In the genomic region with DNA sequence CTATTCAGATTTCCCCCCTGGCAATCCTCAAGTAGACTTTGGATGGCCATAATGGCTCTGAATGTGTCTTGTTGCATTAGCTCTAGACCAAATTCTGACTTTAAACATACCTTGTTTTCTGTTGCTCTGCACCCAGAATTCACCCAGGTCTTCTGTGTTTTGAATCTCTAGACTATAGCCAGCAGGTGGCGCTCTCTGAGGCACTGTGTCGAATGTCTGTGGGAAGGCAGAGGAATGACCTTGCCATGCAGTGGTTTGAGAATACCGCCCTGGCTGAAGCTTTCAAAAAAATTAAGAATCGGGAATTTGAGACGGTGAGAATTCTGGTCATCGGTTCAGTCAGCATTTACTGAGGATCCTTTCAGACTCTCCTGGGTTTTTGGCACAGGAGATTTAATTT, we compare ENCODE assay signal across 10 mouse cellular contexts. TPM values are rescaled to one million over a fixed set of nuclear protein-coding genes. Genes with fewer than 3 reads are reported as not detected.
DNase-seq lines count a peak whose midpoint lies in the region; ATAC-seq and TF ChIP-seq lines count a peak whose summit lies in the region.
"Had no signal": no experiment of that assay in that cellular context is flagged by ENCODE, and none has a peak within 500 bp of the region (broad histone marks: within the 10 kb centered on the region; RNA-seq: fewer than 3 reads in every experiment).

No protein-coding gene starts in this region.

- 13% methylated on average over 6 of the region's 6 CpGs for WGBS in hindbrain, embryonic 14.5 days
- 7% methylated on average over 6 of the region's 6 CpGs for WGBS in hindbrain, embryonic 12.5 days
- WGBS in heart, embryonic 10.5 days, result 7% methylated on average over 6 of the region's 6 CpGs
- WGBS in neural tube, embryonic 11.5 days, result 12% methylated on average over 6 of the region's 6 CpGs

- no peak for ATAC-seq in hindbrain, embryonic 14.5 days (ENCODE audit: low FRiP score)
- ATAC-seq in hindbrain, embryonic 12.5 days (ENCODE audit: low FRiP score), result no peak
- ATAC-seq in neural tube, embryonic 11.5 days (ENCODE audit: insufficient read depth, low FRiP score, low TSS enrichment), result no peak

- no peak overlapping the region for H3K27ac ChIP-seq in hindbrain, embryonic 14.5 days
- no peak overlapping the region for H3K27ac ChIP-seq in hindbrain, embryonic 12.5 days
- no peak overlapping the region for H3K27ac ChIP-seq in heart, embryonic 10.5 days
- H3K27ac ChIP-seq in left cerebral cortex, adult 2 months, result no peak overlapping the region
- no peak overlapping the region for H3K27ac ChIP-seq in neural tube, embryonic 11.5 days (ENCODE audit: low read depth, low read length)
- H3K27ac ChIP-seq: embryonic facial prominence, embryonic 12.5 days had no signal

- H3K9me3 ChIP-seq in hindbrain, embryonic 14.5 days (ENCODE audit: control insufficient read depth, low read length), result no peaks in the 10 kb centered on the region
- H3K9me3 ChIP-seq in hindbrain, embryonic 12.5 days (replicated peaks), result no peaks in the 10 kb centered on the region
- no peaks in the 10 kb centered on the region for H3K9me3 ChIP-seq in heart, embryonic 10.5 days
- no peaks in the 10 kb centered on the region for H3K9me3 ChIP-seq in neural tube, embryonic 11.5 days (ENCODE audit: control insufficient read depth, low read length)
- H3K9me3 ChIP-seq: embryonic facial prominence, embryonic 12.5 days; megakaryocyte, embryonic 14.5 days had no signal

- no peaks in the 10 kb centered on the region for H3K36me3 ChIP-seq in hindbrain, embryonic 14.5 days (replicated peaks; ENCODE audit: control insufficient read depth, insufficient read depth)
- no peaks in the 10 kb centered on the region for H3K36me3 ChIP-seq in hindbrain, embryonic 12.5 days
- no peaks in the 10 kb centered on the region for H3K36me3 ChIP-seq in heart, embryonic 10.5 days
- H3K36me3 ChIP-seq in neural tube, embryonic 11.5 days (ENCODE audit: control insufficient read depth, insufficient read depth, low read length), result no peaks in the 10 kb centered on the region
- H3K36me3 ChIP-seq: embryonic facial prominence, embryonic 12.5 days had no signal

- no peak overlapping the region for H3K9ac ChIP-seq in hindbrain, embryonic 14.5 days
- H3K9ac ChIP-seq in hindbrain, embryonic 12.5 days, result no peak overlapping the region
- no peak overlapping the region for H3K9ac ChIP-seq in neural tube, embryonic 11.5 days (ENCODE audit: low read length)
- H3K9ac ChIP-seq: embryonic facial prominence, embryonic 12.5 days had no signal

- peak; percentile 71 for TF ChIP-seq CTCF in left cerebral cortex, adult 2 months (IDR thresholded peaks at IDR 0.05)

- intact Hi-C loops in left cerebral cortex, adult 2 months (cut with DNase I), result loop anchor here (1.0 kb wide), 1 partner anchor 102 kb away; no protein-coding TSS in a partner anchor

- H3K27me3 ChIP-seq in hindbrain, embryonic 14.5 days (ENCODE audit: control insufficient read depth, insufficient read depth, low read length), result no peaks in the 10 kb centered on the region
- H3K27me3 ChIP-seq in hindbrain, embryonic 12.5 days, result no peaks in the 10 kb centered on the region
- no peaks in the 10 kb centered on the region for H3K27me3 ChIP-seq in heart, embryonic 10.5 days (ENCODE audit: insufficient read depth, poor library complexity, severe bottlenecking)
- no peaks in the 10 kb centered on the region for H3K27me3 ChIP-seq in neural tube, embryonic 11.5 days (ENCODE audit: control insufficient read depth, insufficient read depth, low read length)

- H3K4me3 ChIP-seq in hindbrain, embryonic 14.5 days (replicated peaks; ENCODE audit: low read length), result no peak overlapping the region
- H3K4me3 ChIP-seq in hindbrain, embryonic 12.5 days, result no peak overlapping the region
- no peak overlapping the region for H3K4me3 ChIP-seq in heart, embryonic 10.5 days
- H3K4me3 ChIP-seq in left cerebral cortex, adult 2 months, result no peak overlapping the region
- no peak overlapping the region for H3K4me3 ChIP-seq in neural tube, embryonic 11.5 days (ENCODE audit: low read depth, low read length)
- H3K4me3 ChIP-seq: embryonic facial prominence, embryonic 12.5 days; megakaryocyte, embryonic 14.5 days had no signal

- no peak overlapping the region for H3K4me2 ChIP-seq in hindbrain, embryonic 14.5 days (replicated peaks)
- H3K4me2 ChIP-seq in hindbrain, embryonic 12.5 days (replicated peaks), result no peak overlapping the region
- no peak overlapping the region for H3K4me2 ChIP-seq in neural tube, embryonic 11.5 days (ENCODE audit: low read depth)
- H3K4me2 ChIP-seq: embryonic facial prominence, embryonic 12.5 days had no signal

- H3K4me1 ChIP-seq in hindbrain, embryonic 14.5 days (replicated peaks; ENCODE audit: control insufficient read depth, insufficient read depth, low read length), result no peaks in the 10 kb centered on the region
- H3K4me1 ChIP-seq in hindbrain, embryonic 12.5 days, result no peaks in the 10 kb centered on the region
- H3K4me1 ChIP-seq in heart, embryonic 10.5 days, result no peaks in the 10 kb centered on the region
- no peaks in the 10 kb centered on the region for H3K4me1 ChIP-seq in neural tube, embryonic 11.5 days (ENCODE audit: control insufficient read depth, insufficient read depth, low read length)
- H3K4me1 ChIP-seq: embryonic facial prominence, embryonic 12.5 days; megakaryocyte, embryonic 14.5 days had no signal

- DNase-seq in hindbrain, embryonic 14.5 days (ENCODE audit: low spot score), result peak; percentile 82
- peak; percentile 74 for DNase-seq in NIH3T3 (ENCODE audit: low read depth)
- peak; percentile 22 for DNase-seq in cerebellum, adult 9-10 months
- peak; percentile 85 for DNase-seq in heart, embryonic 10.5 days (ENCODE audit: low spot score)
- peak; percentile 43 to 56 for DNase-seq in left cerebral cortex, adult 2 months (ENCODE audit: extremely low spot score in 1 of 2, low spot score in 2 of 2)
- peak; percentile 70 for DNase-seq in neural tube, embryonic 11.5 days (ENCODE audit: low spot score)
- peak; percentile 64 for DNase-seq in thymus, postnatal 0 days (ENCODE audit: low spot score)

RNA-seq across cellular contexts. Expression of a gene that starts 20.8 kb away (rescaled TPM):
- not detected in 2 replicates for polyA plus RNA-seq in hindbrain, embryonic 14.5 days (2014; fragmentation: Nextera tagmentation; extraction: Ambion mirVana)
- not detected in 2 replicates for polyA plus RNA-seq in hindbrain, embryonic 12.5 days (2016; fragmentation: Nextera tagmentation; extraction: Ambion mirVana)
- polyA plus RNA-seq in heart, embryonic 10.5 days (2016; fragmentation: Nextera tagmentation; extraction: Ambion mirVana), result not detected in 2 replicates
- not detected for total RNA-seq in left cerebral cortex, adult 2 months (2021)
- polyA plus RNA-seq in neural tube, embryonic 11.5 days (2014; fragmentation: Nextera tagmentation; extraction: Ambion mirVana), result not detected in 2 replicates
- polyA plus RNA-seq in thymus, postnatal 0 days (2015; fragmentation: Nextera tagmentation; extraction: Ambion mirVana), result not detected in 2 replicates

RNA-seq across cellular contexts. Expression of a gene that starts 24.1 kb away (rescaled TPM):
- polyA plus RNA-seq in hindbrain, embryonic 14.5 days (2014; fragmentation: Nextera tagmentation; extraction: Ambion mirVana), result not detected in 2 replicates
- polyA plus RNA-seq in hindbrain, embryonic 12.5 days (2016; fragmentation: Nextera tagmentation; extraction: Ambion mirVana), result not detected in 2 replicates
- 0.06 and 0.09 TPM in 2 replicates for polyA plus RNA-seq in heart, embryonic 10.5 days (2016; fragmentation: Nextera tagmentation; extraction: Ambion mirVana)
- total RNA-seq in left cerebral cortex, adult 2 months (2021), result not detected
- 0.11 TPM in 1 of 2 replicates, not detected in the other for polyA plus RNA-seq in neural tube, embryonic 11.5 days (2014; fragmentation: Nextera tagmentation; extraction: Ambion mirVana)
- 0.07 and 0.15 TPM in 2 replicates for polyA plus RNA-seq in thymus, postnatal 0 days (2015; fragmentation: Nextera tagmentation; extraction: Ambion mirVana)

RNA-seq across cellular contexts. Expression of a gene that starts 55.4 kb away (rescaled TPM):
- polyA plus RNA-seq in hindbrain, embryonic 14.5 days (2014; fragmentation: Nextera tagmentation; extraction: Ambion mirVana), result 2.6 and 2.7 TPM in 2 replicates
- polyA plus RNA-seq in hindbrain, embryonic 12.5 days (2016; fragmentation: Nextera tagmentation; extraction: Ambion mirVana), result 1.2 and 1.9 TPM in 2 replicates
- 0.43 and 0.53 TPM in 2 replicates for polyA plus RNA-seq in heart, embryonic 10.5 days (2016; fragmentation: Nextera tagmentation; extraction: Ambion mirVana)
- 1 to 10 TPM; 3.1 to 3.9 TPM for total RNA-seq in left cerebral cortex, adult 2 months (2021)
- 0.39 and 0.76 TPM in 2 replicates for polyA plus RNA-seq in neural tube, embryonic 11.5 days (2014; fragmentation: Nextera tagmentation; extraction: Ambion mirVana)
- polyA plus RNA-seq in thymus, postnatal 0 days (2015; fragmentation: Nextera tagmentation; extraction: Ambion mirVana), result 0.07 and 0.10 TPM in 2 replicates

Comparison
In these comparisons a context has a peak if more than half of its experiments do, and no peak if none do; other contexts are left out.
1. DNase-seq: peak in every context shown above with its lines; median percentile 85 in heart, embryonic 10.5 days; 82 in hindbrain, embryonic 14.5 days; 74 in NIH3T3; 70 in neural tube, embryonic 11.5 days; 64 in thymus, postnatal 0 days; 50 in left cerebral cortex, adult 2 months; 22 in cerebellum, adult 9-10 months.